Mouse (Mus musculus) skeletal muscle tissue, postnatal 0 days (tissue): Measurements from ENCODE around the gene Gnat2. TPM values are rescaled to one million over a fixed set of nuclear protein-coding genes. Genes with fewer than 3 reads are reported as not detected.

ENCODE experiments used
- polyA plus RNA-seq: library from polyadenylated mRNA; unstranded; fragments of >200 nt; fragmentation: Nextera tagmentation; extraction: Ambion mirVana; gene quantifications from 2 replicates; pipeline ENCODE4 v1.2.1, GENCODE M21; 2015

The Gnat2 gene
- polyA plus RNA-seq = 0.22 and 0.27 TPM in 2 replicates

GRCm38 (mm10) chr3:108092536-108093115 is at the start of gene Gnat2:
TSS of gene Gnat2 (plus strand) at chr3:108092789.

GRCm38 (mm10) chr3:108044394-108045140 is 48.0 kb upstream of the Gnat2 start, which contains the start of gene Gstm4:
TSS of gene Gstm4 (minus strand) at chr3:108044894.

GRCm38 (mm10) chr3:108086470-108086979 is 6.1 kb upstream of the Gnat2 start, which contains the start of gene Ampd2:
TSS of gene Ampd2 (minus strand) at chr3:108086651.

GRCm38 (mm10) chr3:108145534-108146445 is 53.2 kb downstream of the Gnat2 start, which contains the start of gene Gnai3:
TSS of gene Gnai3 (minus strand) at chr3:108146146.

Other genes starting within 250 kb of the Gnat2 start
- gene Eps8l3, start 215.6 kb upstream of the Gnat2 start, polyA plus RNA-seq = not detected in 2 replicates
- gene Gstm5, start 197.0 kb upstream of the Gnat2 start, polyA plus RNA-seq = 106 and 112 TPM in 2 replicates
- gene Gstm7, start 161.0 kb upstream of the Gnat2 start, polyA plus RNA-seq = 6.6 and 6.8 TPM in 2 replicates
- gene Gstm6, start 149.0 kb upstream of the Gnat2 start, polyA plus RNA-seq = 2.7 and 3.5 TPM in 2 replicates
- gene Gstm3, start 123.5 kb upstream of the Gnat2 start, polyA plus RNA-seq = not detected in 2 replicates
- 47.5 and 65.3 TPM in 2 replicates for gene Gstm2, start 106.3 kb upstream of the Gnat2 start, polyA plus RNA-seq
- 115 and 116 TPM in 2 replicates for gene Gstm1, start 74.8 kb upstream of the Gnat2 start, polyA plus RNA-seq
- gene Gstm4, start 47.9 kb upstream of the Gnat2 start, polyA plus RNA-seq = 10.6 and 12.4 TPM in 2 replicates
- gene Ampd2, start 6.1 kb upstream of the Gnat2 start, polyA plus RNA-seq = 10.6 and 13.3 TPM in 2 replicates
- gene Gnai3, start 53.4 kb downstream of the Gnat2 start, polyA plus RNA-seq = 49.0 and 55.8 TPM in 2 replicates
- 0.11 and 0.12 TPM in 2 replicates for gene Gpr61, start 62.1 kb downstream of the Gnat2 start, polyA plus RNA-seq
- gene Amigo1, start 93.5 kb downstream of the Gnat2 start, polyA plus RNA-seq = 16.6 and 16.9 TPM in 2 replicates
- 1.8 and 2.1 TPM in 2 replicates for gene Cyb561d1, start 108.4 kb downstream of the Gnat2 start, polyA plus RNA-seq
- 5.7 and 6.8 TPM in 2 replicates for gene Atxn7l2, start 118.1 kb downstream of the Gnat2 start, polyA plus RNA-seq
- 204 and 213 TPM in 2 replicates for gene Sypl2, start 133.9 kb downstream of the Gnat2 start, polyA plus RNA-seq
- gene Psma5, start 164.1 kb downstream of the Gnat2 start, polyA plus RNA-seq = 248 and 270 TPM in 2 replicates
- 10.5 and 11.2 TPM in 2 replicates for gene Sort1, start 191.3 kb downstream of the Gnat2 start, polyA plus RNA-seq